Mouse (Mus musculus) kidney, adult 11 months (tissue): ENCODE results near the gene Rnf114.

Experiments used
- DNase-seq: peaks from one replicate; pipeline ENCODE4 v3.0.0; 2022

Gene Rnf114

DNA sequence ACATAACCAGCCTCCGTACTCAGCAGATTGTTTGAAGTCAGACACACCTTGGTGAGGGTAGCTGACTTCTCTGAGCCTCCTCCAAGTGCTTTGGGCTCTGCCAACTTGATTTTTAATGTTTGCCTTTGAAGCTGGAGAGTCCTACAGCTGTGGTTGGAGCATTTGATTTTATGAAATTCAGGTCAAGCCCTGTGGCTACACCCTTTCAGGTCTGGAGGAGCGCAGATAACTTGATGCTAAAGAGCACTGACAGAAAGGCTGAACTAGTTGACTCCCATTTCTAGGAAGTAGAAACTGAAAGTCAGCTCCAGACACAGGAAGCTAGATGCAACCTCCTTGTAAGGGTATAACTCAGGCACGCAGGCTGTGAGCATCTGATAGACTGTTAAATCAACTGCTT lies 12.7 kb downstream of the Rnf114 start:
- DNase-seq = no peak

DNA sequence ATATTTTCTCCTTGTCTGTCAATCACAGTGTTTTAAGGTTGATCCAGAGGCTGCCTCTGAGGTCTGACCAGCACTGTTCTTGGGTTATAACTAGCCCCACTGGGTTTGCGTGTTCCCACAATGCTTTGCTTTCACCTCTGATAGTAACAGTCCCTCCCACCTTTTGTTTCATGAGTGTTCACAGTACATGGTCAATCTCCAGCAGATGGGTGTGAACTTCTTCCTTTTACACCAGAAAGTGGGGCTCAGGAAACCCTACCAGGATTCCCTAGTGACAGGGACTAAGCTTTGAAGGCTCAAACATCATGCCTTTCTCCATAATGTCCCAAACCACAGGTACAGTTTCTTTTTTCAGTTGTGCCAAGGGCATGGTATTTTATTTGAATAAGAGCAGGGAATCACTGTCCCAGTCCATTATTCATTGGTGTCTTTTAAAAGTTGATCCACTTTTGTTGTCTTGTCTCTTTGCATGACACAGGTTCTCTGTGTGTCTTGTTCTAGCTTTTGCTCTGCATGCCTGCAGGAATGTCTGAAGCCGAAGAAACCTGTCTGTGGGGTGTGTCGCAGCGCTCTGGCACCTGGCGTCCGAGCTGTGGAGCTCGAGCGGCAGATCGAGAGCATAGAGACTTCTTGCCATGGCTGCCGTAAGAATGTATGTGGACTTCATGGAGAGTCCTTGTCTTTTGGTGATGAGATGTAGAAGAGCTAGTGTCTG lies 14.3 kb downstream of the Rnf114 start:
- DNase-seq = no peak

DNA sequence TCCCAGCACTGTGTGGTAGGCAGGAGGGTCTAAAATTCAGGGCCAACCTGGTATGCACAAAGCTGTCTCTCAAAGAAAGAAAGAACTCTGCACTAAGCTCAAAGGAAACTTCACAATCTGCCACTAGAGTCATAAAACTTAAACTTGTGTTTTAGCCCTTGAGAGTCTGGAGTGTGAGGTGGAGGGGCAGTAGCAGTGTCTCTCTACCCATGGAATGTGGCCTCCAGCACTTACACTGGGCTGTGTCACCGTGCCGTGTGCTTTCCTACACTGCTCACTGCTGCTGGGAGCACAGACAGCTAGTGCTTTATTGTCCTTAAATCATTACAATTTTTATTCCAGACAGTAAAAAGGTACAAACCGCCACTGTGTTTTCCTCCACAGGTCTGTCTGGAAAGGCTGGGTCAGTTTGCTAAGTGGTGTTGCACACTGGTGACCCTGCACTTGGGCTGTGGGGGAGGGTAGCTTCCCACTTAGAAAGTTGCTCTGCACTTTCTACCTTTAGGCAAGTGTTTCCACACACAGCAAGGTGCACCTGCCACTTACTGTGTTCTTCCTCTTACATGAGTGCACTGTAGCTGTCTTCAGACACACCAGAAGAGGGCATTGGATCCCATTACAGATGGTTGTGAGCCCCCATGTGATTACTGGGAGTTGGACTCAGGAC lies 15.4 kb downstream of the Rnf114 start:
- DNase-seq = no peak

DNA sequence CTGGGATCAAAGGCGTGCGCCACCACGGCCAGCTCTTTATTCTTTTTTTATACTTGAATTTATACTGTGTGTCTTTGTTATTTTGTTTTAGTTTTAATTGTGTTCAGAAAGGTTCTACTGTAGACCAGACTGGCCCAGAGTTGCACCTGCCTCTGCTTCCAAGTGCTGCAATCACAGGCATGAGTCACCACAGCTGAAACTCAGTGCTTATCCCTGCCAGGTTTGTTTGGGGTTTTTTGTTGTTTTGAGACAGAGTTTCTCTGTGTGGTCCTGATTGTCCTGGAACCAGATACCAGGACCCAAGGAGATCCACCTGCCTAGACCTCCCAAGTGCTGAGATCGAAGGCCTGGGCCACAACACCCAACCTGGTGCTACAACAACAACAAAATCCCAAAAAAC lies 16.1 kb downstream of the Rnf114 start:
- DNase-seq = no peak

DNA sequence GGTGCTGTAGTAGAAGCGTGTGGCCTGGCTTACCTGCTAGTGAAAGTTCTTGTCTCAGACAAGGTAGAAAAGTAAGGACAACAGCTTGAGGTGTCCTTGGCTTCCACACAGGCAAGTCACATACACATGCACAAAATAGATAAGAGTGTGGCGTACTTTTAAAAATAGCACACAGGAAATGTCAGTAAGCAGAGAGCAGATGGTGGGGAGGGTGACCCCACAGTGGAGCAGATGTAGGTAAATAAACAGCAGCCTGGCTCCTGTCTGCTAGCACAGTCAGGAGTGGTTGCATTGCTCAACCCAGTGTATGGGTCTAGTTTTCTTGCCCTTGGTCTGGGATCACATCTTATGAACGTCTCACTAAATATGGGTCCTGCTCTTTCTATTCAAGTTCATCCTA lies 18.0 kb downstream of the Rnf114 start:
- no peak for DNase-seq

DNA sequence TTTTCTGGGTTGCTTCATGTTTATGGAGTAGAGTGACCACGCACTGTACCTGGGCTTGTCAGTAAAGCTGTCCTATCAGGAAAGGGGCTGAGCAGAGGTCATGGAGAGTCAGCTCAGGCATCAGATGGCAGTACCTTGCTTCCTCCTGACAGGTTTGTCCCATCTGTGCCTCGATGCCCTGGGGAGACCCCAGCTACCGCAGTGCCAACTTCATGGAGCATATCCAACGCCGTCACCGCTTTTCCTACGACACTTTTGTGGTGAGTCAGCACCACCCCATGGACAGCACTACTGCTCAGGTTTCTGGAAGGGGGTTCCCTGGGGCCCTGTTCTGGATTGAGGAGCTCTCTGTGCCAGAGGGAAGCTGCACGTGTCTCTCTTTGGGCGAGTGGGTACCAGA lies 19.9 kb downstream of the Rnf114 start:
- DNase-seq = no peak

DNA sequence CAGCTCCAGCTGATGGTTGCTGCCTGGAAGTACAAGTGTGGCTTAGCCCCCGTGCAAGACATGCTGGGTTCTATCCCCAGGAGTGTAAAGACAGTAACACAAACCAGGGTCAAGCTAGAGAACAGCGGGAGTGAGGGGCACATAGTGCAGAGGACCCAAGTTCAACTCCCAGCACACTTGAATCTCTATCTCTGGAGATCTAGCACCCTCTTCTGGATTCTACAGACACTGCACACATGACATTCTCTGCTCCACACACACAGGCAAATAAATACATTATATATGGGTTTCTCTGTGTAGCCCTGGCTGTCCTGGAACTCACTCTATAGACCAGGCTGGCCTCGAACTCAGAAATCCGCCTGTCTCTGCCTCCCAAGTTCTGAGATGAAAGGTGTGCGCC lies 20.5 kb downstream of the Rnf114 start:
- no peak for DNase-seq

DNA sequence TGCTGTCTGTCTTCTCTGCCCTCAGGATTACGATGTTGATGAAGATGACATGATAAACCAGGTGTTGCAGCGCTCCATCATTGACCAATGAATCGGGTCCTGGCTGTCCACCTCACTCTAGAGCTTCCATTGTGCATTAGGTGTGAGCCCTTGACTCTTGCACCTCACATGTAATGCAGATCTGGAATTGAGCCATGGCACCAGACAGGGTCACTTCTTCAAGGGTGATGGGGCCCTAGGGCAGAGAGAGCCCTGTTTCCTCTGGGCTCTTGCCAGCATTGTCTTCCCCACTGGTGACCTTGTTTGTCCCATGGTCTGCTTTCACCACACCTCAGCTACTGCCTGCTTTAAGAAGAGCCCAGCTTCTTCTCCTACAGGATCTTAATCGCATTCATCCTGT lies 22.2 kb downstream of the Rnf114 start:
- no peak for DNase-seq

DNA sequence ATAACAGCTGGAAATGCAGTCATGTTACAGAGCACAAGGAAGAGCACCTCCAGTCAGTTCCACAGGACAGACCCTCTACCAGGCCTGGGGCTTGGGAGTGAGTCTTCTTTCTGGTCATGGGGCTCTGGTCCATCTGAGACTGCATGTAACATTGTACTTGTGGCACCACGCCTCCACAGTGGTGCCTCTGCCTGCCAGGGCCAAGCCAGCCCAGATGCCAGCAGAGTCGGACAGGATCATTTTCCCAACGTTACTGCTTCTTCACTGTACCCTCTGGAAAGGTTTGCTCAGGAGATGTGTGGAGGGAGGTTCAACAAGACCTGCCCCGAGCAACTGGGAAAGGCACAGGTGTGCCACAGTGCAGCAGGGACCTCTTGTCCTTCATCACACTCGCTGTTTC lies 23.2 kb downstream of the Rnf114 start:
- no peak for DNase-seq

DNA sequence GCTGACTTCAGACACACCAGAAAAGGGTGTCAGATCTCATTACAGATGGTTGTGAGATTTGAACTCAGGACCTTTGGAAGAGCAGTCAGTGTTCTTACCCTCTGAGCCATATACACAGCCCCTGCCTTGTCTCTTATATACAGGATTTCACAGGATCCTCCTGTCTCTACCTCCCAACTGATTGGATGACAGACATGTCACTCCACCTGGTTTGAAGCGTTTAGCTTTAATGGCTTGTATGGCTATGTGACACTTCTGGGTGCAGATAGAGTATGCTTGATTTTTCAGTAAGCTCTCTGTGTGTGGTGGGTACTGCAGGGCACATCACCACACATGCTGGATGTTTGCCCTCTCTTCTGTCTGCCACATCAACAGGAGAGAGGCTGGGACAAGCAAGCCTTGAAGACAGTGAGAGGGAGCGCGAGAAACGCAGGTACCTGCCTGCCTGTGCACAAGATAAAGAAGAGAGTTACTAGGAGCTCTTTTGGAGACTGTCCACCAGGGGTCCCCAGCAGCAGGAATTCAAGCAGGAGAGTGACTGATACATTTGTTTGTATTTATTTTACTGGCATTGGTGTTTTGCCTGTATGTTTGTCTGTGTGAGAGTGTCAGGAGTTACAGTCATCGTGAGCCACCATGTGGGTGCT lies 27.3 kb downstream of the Rnf114 start:
- no peak for DNase-seq

DNA sequence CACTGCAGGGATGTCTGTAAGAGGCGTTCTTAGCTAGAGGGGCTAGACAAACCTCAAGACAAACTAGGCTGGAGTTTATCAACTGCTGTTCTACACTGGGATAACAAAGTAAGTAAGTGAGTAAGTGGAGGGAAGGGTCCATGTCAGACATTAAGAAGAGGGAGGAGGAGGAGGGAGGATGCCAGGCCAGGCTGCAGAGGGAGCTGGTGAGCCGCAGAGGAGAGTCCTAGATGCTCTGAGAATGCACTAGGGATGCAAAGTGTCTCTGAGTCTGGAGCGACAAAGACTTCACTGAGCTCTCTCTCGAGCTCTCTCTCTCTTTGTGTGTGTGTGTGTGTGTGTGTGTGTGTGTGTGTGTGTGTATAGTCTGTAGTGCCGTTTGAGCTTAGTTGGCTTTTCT lies 35.8 kb downstream of the Rnf114 start:
- DNase-seq = no peak

DNA sequence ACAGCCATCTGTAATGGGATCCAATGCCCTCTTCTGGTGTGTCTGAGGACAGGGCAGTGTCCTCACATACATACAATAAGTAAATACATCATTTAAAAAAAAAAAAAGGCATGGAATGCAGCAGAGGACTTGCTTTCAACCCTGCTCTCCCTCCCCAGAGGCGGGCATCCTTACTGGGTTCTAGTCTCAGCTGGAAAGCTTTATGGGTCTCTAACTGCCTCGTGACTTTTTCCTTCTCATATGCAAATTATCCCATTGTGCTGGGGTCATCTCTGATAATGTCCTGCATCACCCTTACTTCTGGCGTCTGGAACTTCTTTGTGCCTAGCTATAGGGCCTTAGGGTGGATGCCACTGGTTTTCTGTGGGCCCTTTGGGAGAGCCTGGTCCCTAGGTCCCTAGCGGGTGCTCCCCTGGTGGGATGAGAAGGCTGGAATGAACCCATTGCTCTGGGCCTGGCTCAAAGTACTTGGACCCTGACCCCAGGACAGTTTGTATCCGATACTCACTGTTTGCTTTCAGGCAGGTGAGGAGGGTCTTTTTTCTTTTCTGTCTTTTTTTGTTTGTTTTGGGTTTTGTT lies 37.6 kb downstream of the Rnf114 start:
- DNase-seq = no peak

DNA sequence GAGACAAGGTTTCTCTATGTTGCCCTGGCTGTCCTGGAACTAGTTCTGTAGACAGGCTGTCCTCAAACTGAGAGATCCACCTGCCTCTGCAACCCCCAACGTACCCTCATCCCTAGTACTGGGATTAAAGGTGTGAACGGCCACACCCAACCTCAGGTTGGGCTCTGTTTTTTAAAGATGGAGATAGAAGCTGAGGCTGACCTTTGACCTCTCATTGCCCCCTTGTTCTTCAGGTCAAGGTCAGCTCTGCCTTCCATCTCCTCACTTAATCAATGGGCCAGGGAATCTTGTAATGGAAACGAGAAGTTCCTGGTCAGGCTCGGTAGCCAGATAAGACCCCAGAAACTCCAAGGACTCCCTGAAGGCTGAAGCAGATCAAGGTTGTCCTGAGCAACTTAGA lies 38.1 kb downstream of the Rnf114 start:
- DNase-seq = no peak

DNA sequence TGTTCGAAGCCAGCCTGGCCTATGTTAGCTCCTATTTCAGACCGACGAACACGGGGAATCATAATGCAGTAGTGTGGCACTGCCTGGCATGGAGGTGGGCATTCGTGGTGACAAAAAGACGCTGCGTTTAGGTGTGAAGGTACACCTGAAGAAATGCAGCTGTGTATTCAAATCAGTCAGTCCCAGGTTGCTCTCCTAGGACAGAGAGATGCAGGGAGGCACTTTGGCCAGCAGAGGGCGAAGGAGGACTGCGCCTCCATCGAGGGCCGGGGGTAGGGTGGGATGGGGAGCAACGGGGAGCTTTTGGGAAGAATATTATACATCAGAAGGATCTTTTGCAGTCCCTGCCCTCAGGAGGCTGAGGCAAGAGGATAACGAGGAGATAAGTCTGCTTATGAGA lies 39.7 kb downstream of the Rnf114 start:
- no peak for DNase-seq

DNA sequence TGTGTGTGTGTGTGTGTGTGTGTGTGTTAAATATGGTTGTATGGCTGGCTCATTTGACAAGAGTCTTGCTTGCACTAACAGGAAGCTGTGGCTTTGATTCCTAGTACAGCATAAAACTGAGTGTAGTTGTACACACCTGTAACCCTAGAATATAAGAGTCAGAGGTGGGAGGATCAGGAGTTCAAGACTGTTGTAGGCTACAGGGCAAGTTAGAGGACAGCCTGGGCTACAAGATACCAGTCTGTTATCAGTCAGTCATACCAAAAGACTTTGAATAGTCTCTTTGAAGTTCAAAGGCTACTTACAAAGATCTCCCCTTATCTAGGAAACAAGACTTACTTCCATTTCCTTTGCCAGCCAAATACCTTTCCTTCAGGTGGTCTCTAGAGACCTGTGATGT lies 41.4 kb downstream of the Rnf114 start:
- no peak for DNase-seq

DNA sequence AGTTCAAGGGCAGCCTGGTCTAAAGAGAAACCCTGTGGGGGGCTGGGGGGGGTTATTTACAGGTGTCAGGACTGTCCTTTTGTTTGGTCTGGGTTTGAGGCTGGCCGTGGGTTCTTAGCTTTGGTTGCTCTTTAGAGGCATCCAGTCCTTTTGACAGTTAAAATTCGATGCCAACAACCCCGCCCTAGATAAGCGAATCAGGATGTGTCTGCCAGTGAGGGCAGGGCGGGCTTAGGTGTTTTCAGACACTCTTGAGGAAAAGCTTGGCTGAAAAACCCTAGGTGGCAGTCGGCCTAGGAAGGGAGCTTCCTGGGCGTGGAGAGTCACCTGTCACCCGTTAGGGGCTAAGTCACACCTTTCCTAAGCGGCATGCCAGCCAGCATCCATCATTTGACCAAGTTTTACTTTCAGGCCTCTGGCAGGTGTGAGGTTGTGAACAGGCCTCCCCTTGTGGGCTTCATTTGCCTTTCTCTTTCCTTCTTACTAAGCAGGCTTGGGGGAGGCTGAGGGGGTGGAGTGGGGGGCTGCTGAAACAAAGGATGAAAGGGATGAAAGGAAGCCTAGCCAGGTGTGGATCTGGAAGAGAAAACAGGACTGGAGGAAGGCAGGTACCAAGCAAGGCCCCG lies 44.0 kb downstream of the Rnf114 start:
- DNase-seq = no peak

DNA sequence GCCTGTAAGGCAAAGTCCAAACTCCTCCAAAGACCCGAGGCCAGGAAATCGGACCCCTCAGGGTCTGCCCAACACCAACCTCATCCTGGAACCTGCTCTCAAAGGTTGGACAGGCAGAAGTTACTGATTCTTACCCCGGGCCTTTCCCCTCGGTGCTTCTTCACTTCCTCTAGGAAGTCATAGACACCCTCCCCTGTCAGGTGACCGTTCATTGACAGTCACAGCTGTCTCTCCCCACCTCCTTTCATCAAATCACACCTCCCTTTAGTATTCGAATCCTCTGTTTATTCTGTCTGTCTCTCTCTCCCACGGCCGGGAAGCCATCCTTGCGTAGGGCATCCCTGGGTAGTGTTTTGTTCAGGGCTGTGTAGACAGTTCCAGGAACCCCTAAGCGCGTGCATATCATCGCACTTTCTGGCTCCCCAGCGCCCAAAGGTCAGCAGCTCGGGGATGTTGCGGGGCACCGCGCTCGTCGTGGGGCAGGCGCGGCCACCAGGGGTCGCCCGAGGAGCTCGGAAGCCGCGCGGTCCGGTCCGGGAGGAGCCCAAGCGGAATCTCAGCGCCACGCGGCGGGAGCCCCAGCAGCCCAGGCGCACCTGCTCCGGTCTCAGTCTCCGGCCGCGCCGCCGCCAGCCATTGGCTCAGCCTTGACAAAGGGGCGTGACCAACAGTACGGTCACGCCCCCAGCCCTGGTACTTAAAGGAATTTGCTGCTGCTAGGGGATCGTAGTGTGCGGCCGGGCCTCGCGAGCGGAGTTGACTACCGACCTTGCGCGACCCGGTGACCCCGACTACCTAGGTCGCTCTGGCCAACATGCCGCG lies 45.2 kb downstream of the Rnf114 start, which contains the start of gene Snai1:
Gene Snai1 (plus strand): TSS at position 720 of the 822 bp plus-strand sequence.
- DNase-seq = peak; percentile 94

DNA sequence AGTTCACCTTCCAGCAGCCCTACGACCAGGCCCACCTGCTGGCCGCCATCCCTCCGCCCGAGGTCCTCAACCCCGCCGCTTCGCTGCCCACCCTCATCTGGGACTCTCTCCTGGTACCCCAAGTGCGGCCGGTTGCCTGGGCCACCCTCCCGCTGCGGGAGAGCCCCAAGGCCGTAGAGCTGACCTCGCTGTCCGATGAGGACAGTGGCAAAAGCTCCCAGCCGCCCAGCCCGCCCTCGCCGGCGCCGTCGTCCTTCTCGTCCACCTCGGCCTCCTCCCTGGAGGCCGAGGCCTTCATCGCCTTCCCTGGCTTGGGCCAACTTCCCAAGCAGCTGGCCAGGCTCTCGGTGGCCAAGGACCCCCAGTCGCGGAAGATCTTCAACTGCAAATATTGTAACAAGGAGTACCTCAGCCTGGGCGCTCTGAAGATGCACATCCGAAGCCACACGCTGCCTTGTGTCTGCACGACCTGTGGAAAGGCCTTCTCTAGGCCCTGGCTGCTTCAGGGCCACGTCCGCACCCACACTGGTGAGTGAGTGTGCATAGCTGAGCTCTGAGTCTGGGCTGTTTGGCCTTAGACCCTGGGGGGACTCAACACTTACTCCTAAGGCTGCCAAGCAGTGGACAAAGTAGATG lies 46.3 kb downstream of the Rnf114 start:
- DNase-seq = no peak

DNA sequence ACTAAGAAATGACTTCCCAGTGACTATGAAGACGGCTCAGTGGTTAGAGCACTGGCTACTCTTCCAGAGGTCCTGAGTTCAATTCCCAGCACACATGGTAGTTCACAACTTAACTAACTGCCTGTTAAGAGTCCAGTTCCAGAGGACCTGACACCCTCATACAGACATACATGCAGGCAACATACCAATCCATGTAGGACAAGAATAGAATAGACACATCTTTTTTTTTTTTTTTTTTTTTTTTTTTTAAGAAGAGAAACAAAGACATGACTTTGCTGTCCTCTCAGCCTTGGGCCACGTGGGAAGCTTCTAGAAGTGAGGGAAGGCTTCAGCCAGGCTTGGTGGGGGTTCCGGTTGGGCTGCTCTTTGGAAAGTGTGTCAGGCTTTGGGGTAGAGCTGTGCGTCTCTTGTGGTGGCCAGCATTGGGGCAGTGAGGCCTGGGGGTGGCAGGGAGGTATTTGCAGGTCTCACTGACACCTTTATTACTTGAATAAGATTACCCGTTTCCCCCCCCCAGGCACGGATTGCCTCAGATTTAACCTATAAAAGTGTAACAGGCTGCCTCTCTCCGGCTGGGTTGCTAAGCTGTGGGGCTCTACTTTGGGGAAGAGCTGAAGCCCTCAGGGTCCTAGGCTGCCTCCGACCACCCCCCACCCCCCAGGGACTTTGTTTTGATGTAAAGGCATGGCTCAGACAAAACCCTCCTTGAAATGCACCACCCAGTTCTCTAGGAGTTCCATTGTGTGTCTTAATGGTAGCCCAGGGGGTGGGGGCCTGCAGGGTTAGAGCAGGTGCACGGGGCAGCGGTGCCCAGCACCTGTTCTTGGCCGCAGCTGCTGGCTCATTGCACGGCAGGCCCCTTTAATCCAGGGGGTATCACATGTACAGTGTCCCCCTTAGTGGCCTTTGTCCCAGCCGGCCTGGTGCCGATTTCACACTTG lies 47.4 kb downstream of the Rnf114 start:
- DNase-seq = no peak

DNA sequence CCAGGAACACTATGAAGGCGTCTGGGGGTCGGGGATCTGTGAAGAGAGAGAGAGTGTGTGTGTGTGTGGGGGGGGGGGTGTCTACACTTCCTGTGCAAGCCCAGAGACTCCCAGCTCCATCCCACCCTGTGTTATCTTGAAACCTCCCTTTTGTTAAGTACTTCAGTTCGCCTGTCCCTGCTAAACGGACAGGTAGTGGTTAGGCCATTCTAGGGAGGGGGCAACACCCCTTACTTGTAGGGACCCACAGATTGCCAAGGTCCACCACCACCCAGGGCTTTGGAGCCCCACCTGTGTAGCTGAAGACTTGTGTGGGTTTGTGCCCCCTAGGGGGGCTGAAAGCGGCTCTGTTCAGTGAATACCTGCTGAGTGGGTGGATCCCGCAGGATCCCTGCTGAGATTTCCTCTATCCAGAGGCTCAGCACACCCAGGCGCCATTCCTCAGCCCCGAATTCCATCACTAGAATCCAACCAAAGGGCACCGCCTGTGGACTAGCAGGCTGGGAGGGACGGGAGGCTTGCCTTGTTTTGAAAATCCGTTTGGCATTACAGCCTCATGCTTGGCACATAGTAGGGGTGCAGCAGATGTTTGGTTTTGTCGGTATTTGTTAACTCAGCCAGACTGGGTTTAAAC lies 48.1 kb downstream of the Rnf114 start:
- no peak for DNase-seq
